Mouse (Mus musculus): ENCODE data around the gene Phospho1.

The Phospho1 gene

DNA sequence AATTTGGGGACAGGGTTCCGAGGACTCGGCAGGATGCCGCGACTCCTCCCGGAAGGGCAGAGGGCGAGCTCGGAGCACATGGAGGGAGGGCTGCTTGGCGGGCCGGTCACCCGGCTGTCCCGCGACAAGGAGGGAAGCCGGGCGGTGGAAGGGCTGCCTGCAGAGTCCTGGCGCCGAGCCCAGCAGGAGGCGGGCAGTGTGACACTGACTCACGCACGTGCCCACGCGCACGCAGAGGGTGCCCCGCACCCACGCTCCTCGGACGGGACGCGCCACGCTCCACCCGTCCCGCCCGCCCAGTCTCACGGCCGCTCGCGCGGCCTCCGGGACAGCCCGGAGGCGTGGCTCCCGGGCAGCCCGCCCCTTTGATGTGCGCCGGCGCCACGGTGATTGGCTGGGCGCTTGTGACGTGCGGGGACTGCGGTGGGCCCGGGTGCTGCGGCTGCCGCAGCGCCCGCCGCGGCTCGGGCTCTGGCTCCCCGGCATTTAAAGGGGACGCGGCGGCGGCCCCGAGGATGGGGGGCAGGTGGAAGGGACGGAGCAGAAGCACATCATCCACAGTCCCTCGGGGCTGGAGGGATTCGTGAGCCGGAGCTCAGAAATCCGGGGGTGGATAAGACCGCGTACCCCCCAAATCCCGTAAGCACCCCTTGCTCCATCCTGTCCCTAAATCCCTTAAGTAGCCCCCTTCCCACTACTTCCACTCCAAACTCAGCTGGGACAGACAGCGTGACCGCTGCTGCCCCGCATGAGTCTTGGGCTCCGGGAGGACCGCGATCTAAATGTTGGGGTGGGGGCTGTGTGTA is at the start of gene Phospho1:
TSS of gene Phospho1 (plus strand) at position 429 of the 806 bp plus-strand sequence.
- TF ChIP-seq CTCF (conservative IDR thresholded peaks at IDR 0.05; ENCODE audit: low read length) (no peak), NANOG (IDR thresholded peaks at IDR 0.05; ENCODE audit: borderline replicate concordance, low read length) (no peak), POU5F1 (IDR thresholded peaks at IDR 0.05; ENCODE audit: borderline replicate concordance, low read length) (no peak)
- Histone ChIP-seq H3K4me1 (replicated peaks; ENCODE audit: low read depth, low read length) (peaks cover 49% of the 10 kb centered on the region), H3K36me3 (ENCODE audit: insufficient read depth, low read length) (0 out of 2 replicates have a peak, but pooled peaks cover 6% of the 10 kb centered on the region), H3K9me3 (ENCODE audit: low read length) (no peaks in the 10 kb centered on the region), H3K27me3 (ENCODE audit: insufficient read depth, low read length) (peaks cover 65% of the 10 kb centered on the region), H3K4me3 (replicated peaks; ENCODE audit: low read length) (peak within 1 kb of the TSS; percentile 90)

DNA sequence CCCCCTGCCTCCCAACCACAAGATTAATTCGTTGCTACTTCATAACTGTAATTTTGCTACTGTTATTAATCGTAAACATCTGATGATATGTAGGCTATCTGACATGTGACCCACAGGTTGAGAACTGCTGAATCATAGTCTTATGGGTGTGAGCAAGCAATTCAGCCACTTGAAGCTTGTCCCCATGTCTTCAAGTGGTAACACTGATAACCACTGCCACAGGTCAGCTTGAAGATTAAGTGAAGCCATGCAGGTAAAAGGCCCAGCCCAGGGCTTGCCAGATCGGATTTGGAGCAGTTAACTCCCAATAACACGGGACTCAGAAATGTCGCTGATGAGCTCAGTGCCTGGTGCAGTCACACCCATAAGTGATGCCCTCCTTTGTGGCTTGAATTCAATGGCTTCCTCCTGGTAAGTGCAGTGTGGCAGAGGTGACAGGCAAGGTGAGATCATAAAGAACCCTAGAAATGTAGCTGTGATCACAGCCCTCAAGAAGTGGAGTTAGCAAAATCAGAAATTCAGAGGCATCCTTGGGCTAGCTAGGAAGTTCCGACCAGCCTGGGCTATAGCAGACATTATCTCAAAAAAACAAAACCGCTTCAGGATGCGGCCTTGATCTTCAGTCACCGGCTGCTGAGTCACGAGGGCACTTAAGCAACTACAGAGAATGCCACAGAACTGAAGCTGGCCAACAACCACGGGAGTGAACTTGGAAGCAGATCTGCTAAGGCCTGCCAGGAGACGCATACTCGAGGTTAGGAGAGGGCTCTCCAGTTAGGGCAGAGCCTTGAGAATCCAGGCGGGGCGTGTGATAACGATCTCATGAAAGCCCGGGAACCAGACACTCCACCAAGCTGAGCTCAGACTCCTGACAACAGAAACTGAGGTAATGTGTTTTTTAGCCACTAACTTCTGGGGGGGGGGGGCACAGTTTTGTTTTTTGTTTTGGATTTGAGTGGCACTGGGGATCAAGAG is 46.7 kb upstream of the Phospho1 start:
- H3K27me3 ChIP-seq (ENCODE audit: insufficient read depth, low read length): no peaks in the 10 kb centered on the region
- TF ChIP-seq NANOG (IDR thresholded peaks at IDR 0.05; ENCODE audit: borderline replicate concordance, low read length) (no peak), CTCF (conservative IDR thresholded peaks at IDR 0.05; ENCODE audit: low read length) (no peak), POU5F1 (IDR thresholded peaks at IDR 0.05; ENCODE audit: borderline replicate concordance, low read length) (no peak)
- H3K36me3 ChIP-seq (ENCODE audit: insufficient read depth, low read length): peaks cover 36% of the 10 kb centered on the region
- H3K4me1 ChIP-seq (replicated peaks; ENCODE audit: low read depth, low read length): peaks cover 66% of the 10 kb centered on the region
- H3K4me3 ChIP-seq (replicated peaks; ENCODE audit: low read length): no peak overlapping the region
- H3K9me3 ChIP-seq (ENCODE audit: low read length): no peaks in the 10 kb centered on the region

DNA sequence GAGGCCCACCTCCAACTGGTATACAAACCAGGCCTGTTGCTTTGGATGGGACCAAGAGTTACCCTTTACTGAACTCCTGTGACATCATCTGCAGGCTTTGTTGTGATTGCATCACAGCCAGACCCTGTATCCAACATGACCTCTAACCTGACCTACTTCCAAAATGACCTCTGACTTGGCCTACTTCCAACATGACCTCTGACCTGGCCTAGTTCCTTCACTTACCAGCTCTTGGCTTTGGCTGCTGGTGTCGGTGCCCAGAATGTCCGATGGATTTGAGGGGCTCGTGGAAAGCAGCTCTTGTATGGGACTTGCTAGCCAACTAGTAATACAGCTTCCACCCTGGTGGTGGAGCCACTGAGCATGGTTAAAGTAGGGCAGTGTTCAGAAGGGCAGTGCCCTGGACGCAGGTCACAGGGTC is 45.5 kb upstream of the Phospho1 start:
- H3K36me3 ChIP-seq (ENCODE audit: insufficient read depth, low read length): peaks cover 27% of the 10 kb centered on the region
- H3K27me3 ChIP-seq (ENCODE audit: insufficient read depth, low read length): no peaks in the 10 kb centered on the region
- TF ChIP-seq POU5F1 (IDR thresholded peaks at IDR 0.05; ENCODE audit: borderline replicate concordance, low read length) (no peak), NANOG (IDR thresholded peaks at IDR 0.05; ENCODE audit: borderline replicate concordance, low read length) (no peak), CTCF (conservative IDR thresholded peaks at IDR 0.05; ENCODE audit: low read length) (peak; percentile 69)
- H3K4me1 ChIP-seq (replicated peaks; ENCODE audit: low read depth, low read length): peaks cover 54% of the 10 kb centered on the region
- no peaks in the 10 kb centered on the region for H3K9me3 ChIP-seq (ENCODE audit: low read length)
- H3K4me3 ChIP-seq (replicated peaks; ENCODE audit: low read length): no peak overlapping the region

DNA sequence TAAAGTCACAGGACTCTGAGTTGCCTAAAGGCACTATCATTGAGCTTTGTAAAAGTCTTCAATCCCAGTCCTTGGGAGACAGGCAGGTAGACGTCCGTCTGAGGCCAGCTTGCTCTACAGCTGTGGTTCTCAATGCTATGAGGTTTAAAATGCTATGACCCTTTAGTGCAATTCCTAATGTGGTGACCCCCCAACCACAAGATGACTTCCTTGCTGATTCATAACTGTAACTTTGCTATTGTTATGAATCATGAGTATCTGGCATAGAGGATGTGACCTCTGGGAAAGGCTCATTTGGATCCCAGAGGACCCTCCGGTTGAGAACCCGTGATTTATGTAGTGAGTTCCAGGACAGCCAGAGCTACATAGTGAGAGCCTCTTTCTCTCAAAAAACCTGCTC is 44.9 kb upstream of the Phospho1 start:
- Histone ChIP-seq H3K36me3 (ENCODE audit: insufficient read depth, low read length) (peaks cover 27% of the 10 kb centered on the region), H3K4me1 (replicated peaks; ENCODE audit: low read depth, low read length) (peaks cover 51% of the 10 kb centered on the region), H3K9me3 (ENCODE audit: low read length) (no peaks in the 10 kb centered on the region), H3K4me3 (replicated peaks; ENCODE audit: low read length) (no peak overlapping the region), H3K27me3 (ENCODE audit: insufficient read depth, low read length) (no peaks in the 10 kb centered on the region)
- TF ChIP-seq NANOG (IDR thresholded peaks at IDR 0.05; ENCODE audit: borderline replicate concordance, low read length): no peak
- TF ChIP-seq CTCF (conservative IDR thresholded peaks at IDR 0.05; ENCODE audit: low read length): no peak
- no peak for TF ChIP-seq POU5F1 (IDR thresholded peaks at IDR 0.05; ENCODE audit: borderline replicate concordance, low read length)

DNA sequence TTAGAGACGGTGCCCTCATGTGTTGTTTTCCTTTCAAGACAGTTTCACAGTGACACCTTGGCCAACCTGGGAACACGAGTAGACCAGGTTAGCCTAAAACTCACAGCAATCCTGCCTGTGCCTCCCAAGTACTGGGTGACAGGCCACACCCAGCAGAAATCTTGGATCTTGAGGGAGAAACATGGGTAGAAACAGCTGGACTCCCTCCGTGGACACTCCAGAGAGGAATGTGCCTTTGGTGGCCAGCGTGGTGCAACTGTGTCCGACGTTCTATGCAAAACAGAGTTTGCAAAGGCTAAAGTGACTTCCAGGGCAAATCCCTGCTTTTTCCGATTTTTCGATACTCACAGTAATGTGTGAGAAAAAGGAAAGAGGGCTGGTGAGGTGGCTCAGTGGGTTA is 43.8 kb upstream of the Phospho1 start:
- H3K27me3 ChIP-seq (ENCODE audit: insufficient read depth, low read length): no peaks in the 10 kb centered on the region

DNA sequence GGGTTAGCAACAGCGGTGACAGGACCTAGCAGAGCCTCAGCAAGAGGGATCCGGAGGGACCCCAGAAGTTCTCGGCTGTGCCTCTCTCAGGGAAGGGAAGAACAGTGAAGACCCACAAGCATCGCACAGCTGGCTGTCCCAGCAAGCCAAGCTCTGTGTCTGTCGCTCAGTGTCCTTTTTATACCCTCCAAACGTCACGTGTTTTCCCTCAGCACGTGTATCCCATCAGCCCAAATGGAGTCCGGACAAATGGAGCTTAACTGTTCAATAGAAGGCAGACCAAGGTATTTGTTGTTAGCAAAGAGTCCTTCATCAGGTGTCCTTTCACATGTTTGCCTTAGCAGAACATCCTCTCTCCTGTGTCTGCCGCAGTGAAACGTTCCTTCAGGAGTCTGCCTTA is 42.7 kb upstream of the Phospho1 start:
- peaks cover 15% of the 10 kb centered on the region; the same call in 1 of the 2 replicates for H3K36me3 ChIP-seq (ENCODE audit: insufficient read depth, low read length)
- no peaks in the 10 kb centered on the region for H3K27me3 ChIP-seq (ENCODE audit: insufficient read depth, low read length)
- peaks cover 45% of the 10 kb centered on the region for H3K4me1 ChIP-seq (replicated peaks; ENCODE audit: low read depth, low read length)
- no peaks in the 10 kb centered on the region for H3K9me3 ChIP-seq (ENCODE audit: low read length)
- TF ChIP-seq POU5F1 (IDR thresholded peaks at IDR 0.05; ENCODE audit: borderline replicate concordance, low read length) (no peak), CTCF (conservative IDR thresholded peaks at IDR 0.05; ENCODE audit: low read length) (no peak), NANOG (IDR thresholded peaks at IDR 0.05; ENCODE audit: borderline replicate concordance, low read length) (no peak)
- no peak overlapping the region for H3K4me3 ChIP-seq (replicated peaks; ENCODE audit: low read length)

More for the DNA sequence above, 43.8 kb upstream of the Phospho1 start:
- TF ChIP-seq NANOG (IDR thresholded peaks at IDR 0.05; ENCODE audit: borderline replicate concordance, low read length) (no peak), POU5F1 (IDR thresholded peaks at IDR 0.05; ENCODE audit: borderline replicate concordance, low read length) (no peak), CTCF (conservative IDR thresholded peaks at IDR 0.05; ENCODE audit: low read length) (no peak)
- Histone ChIP-seq H3K4me1 (replicated peaks; ENCODE audit: low read depth, low read length) (peaks cover 42% of the 10 kb centered on the region), H3K4me3 (replicated peaks; ENCODE audit: low read length) (no peak overlapping the region), H3K36me3 (ENCODE audit: insufficient read depth, low read length) (peaks cover 20% of the 10 kb centered on the region), H3K9me3 (ENCODE audit: low read length) (no peaks in the 10 kb centered on the region)

DNA sequence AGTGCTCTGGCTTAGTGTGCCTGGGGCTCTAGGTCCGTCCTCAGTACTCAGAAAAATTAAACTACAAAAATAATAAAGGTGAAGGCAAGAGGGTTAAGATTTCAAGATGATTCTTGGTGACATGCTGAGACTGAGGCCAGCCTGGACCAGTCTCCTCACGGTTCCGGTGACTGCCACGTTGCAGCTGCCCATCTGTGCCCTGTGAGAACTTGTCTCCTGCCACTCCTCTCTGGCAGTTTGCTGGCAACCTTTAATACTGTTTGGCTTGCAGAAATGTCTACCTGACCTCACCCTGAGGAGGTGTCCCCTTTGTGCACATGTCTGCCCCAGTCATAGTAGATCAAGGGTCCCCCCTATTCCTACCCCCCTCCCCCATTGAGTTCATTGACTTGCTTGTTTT is 40.8 kb upstream of the Phospho1 start:
- Histone ChIP-seq H3K36me3 (ENCODE audit: insufficient read depth, low read length) (no peaks in the 10 kb centered on the region), H3K9me3 (ENCODE audit: low read length) (no peaks in the 10 kb centered on the region), H3K27me3 (ENCODE audit: insufficient read depth, low read length) (no peaks in the 10 kb centered on the region), H3K4me3 (replicated peaks; ENCODE audit: low read length) (no peak overlapping the region), H3K4me1 (replicated peaks; ENCODE audit: low read depth, low read length) (peaks cover 28% of the 10 kb centered on the region)
- TF ChIP-seq POU5F1 (IDR thresholded peaks at IDR 0.05; ENCODE audit: borderline replicate concordance, low read length): no peak
- TF ChIP-seq CTCF (conservative IDR thresholded peaks at IDR 0.05; ENCODE audit: low read length): no peak
- TF ChIP-seq NANOG (IDR thresholded peaks at IDR 0.05; ENCODE audit: borderline replicate concordance, low read length): no peak

DNA sequence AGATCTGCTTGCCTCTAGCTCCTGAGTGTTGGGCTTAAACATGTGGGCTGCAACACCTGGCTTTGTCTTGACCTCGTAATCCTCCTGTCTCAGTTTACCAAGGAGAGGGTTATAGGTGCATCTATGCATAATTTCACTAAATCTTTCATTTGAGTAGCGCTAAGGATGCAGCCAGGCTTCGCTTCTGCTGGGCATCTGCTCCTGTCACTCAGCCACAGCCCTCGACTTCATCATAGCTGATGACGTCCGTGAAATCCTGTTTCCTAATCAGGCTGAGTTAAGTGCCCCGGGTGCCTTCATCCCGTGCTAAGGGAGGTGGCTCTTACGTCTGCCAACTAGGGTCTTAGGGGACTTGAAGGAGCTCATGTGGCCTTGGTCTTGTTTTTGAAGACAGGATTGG is 40.3 kb upstream of the Phospho1 start:
- no peak overlapping the region for H3K4me3 ChIP-seq (replicated peaks; ENCODE audit: low read length)
- no peaks in the 10 kb centered on the region for H3K27me3 ChIP-seq (ENCODE audit: insufficient read depth, low read length)
- TF ChIP-seq POU5F1 (IDR thresholded peaks at IDR 0.05; ENCODE audit: borderline replicate concordance, low read length): no peak
- no peak for TF ChIP-seq NANOG (IDR thresholded peaks at IDR 0.05; ENCODE audit: borderline replicate concordance, low read length)
- no peak for TF ChIP-seq CTCF (conservative IDR thresholded peaks at IDR 0.05; ENCODE audit: low read length)
- peaks cover 24% of the 10 kb centered on the region for H3K4me1 ChIP-seq (replicated peaks; ENCODE audit: low read depth, low read length)
- no peaks in the 10 kb centered on the region for H3K9me3 ChIP-seq (ENCODE audit: low read length)
- H3K36me3 ChIP-seq (ENCODE audit: insufficient read depth, low read length): no peaks in the 10 kb centered on the region

All from E14TG2a.4 (cell line).